Mouse (Mus musculus) gastrocnemius, adult 18-20 months (tissue): ENCODE data around the gene Mta3. TPM values are rescaled to one million over a fixed set of nuclear protein-coding genes. Genes with fewer than 3 reads are reported as not detected.

Source experiments
- DNase-seq: peaks from one replicate; pipeline ENCODE4 v3.0.0; 2021; ENCODE audit warnings: low spot score
- total RNA-seq, 2 experiments: library from RNA; stranded (reverse); gene quantifications; 2 replicates each; pipeline ENCODE4 v1.2.3; 2021

Mta3 gene
- total RNA-seq, 2 experiments from 2014 or later = 7.9 to 8.4 TPM

- no peak for DNase-seq
Measured at GRCm38 (mm10) chr17:83753112-83753899, 47.3 kb downstream of the Mta3 start.

GRCm38 (mm10) chr17:83758096-83758495 is 52.1 kb downstream of the Mta3 start:
- DNase-seq = peak; percentile 48

GRCm38 (mm10) chr17:83759547-83759946 is 53.6 kb downstream of the Mta3 start:
- no peak for DNase-seq

- DNase-seq = no peak
Measured at GRCm38 (mm10) chr17:83764538-83764937, 58.6 kb downstream of the Mta3 start.

GRCm38 (mm10) chr17:83767064-83767463 is 61.1 kb downstream of the Mta3 start:
- no peak for DNase-seq

GRCm38 (mm10) chr17:83768309-83768708 is 62.3 kb downstream of the Mta3 start:
- no peak for DNase-seq

- no peak for DNase-seq
Measured at GRCm38 (mm10) chr17:83770371-83770770, 64.4 kb downstream of the Mta3 start.

- no peak for DNase-seq
Measured at GRCm38 (mm10) chr17:83770931-83771330, 65.0 kb downstream of the Mta3 start.

- DNase-seq = no peak
Measured at GRCm38 (mm10) chr17:83772110-83772509, 66.1 kb downstream of the Mta3 start.

GRCm38 (mm10) chr17:83772711-83773110 is 66.7 kb downstream of the Mta3 start:
- no peak for DNase-seq

GRCm38 (mm10) chr17:83776965-83777364 is 71.0 kb downstream of the Mta3 start:
- no peak for DNase-seq

- no peak for DNase-seq
Measured at GRCm38 (mm10) chr17:83777462-83778051, 71.6 kb downstream of the Mta3 start.

GRCm38 (mm10) chr17:83780228-83780627 is 74.3 kb downstream of the Mta3 start:
- DNase-seq = no peak

GRCm38 (mm10) chr17:83782740-83783139 is 76.8 kb downstream of the Mta3 start:
- DNase-seq = no peak

GRCm38 (mm10) chr17:83786418-83786817 is 80.5 kb downstream of the Mta3 start:
- no peak for DNase-seq

GRCm38 (mm10) chr17:83790158-83790557 is 84.2 kb downstream of the Mta3 start:
- DNase-seq = no peak

GRCm38 (mm10) chr17:83792388-83792787 is 86.4 kb downstream of the Mta3 start:
- no peak for DNase-seq

GRCm38 (mm10) chr17:83795121-83795520 is 89.2 kb downstream of the Mta3 start:
- DNase-seq = no peak

- DNase-seq = no peak
Measured at GRCm38 (mm10) chr17:83799506-83800050, 93.6 kb downstream of the Mta3 start.

- no peak for DNase-seq
Measured at GRCm38 (mm10) chr17:83803987-83804386, 98.0 kb downstream of the Mta3 start.

GRCm38 (mm10) chr17:83805078-83805477 is 99.1 kb downstream of the Mta3 start:
- no peak for DNase-seq

- DNase-seq = no peak
Measured at GRCm38 (mm10) chr17:83807345-83807744, 101.4 kb downstream of the Mta3 start.
